Mouse (Mus musculus): ENCODE results near the gene Ica1. TPM values are rescaled to one million over a fixed set of nuclear protein-coding genes. Genes with fewer than 3 reads are reported as not detected.

The Ica1 gene
- polyA plus RNA-seq, 1 experiment from 2014 or later, result 28.2 TPM

GRCm38 (mm10) chr6:8765801-8766200, 12.5 kb downstream of the Ica1 start:
- H3K36me3 ChIP-seq, result no peaks in the 10 kb centered on the region
- WGBS, result 86% methylated on average over 3 of the region's 3 CpGs
- H3K9me3 ChIP-seq, result no peaks in the 10 kb centered on the region
- no peaks in the 10 kb centered on the region for H3K27me3 ChIP-seq (replicated peaks)
- H3K4me3 ChIP-seq (replicated peaks), result no peak overlapping the region
- H3K4me1 ChIP-seq, result no peaks in the 10 kb centered on the region
- no peak overlapping the region for H3K27ac ChIP-seq
- H3K4me2 ChIP-seq, result no peak overlapping the region
- no peak for ATAC-seq (ENCODE audit: insufficient read depth, low FRiP score, low read depth)
- no peak overlapping the region for H3K9ac ChIP-seq

DNA sequence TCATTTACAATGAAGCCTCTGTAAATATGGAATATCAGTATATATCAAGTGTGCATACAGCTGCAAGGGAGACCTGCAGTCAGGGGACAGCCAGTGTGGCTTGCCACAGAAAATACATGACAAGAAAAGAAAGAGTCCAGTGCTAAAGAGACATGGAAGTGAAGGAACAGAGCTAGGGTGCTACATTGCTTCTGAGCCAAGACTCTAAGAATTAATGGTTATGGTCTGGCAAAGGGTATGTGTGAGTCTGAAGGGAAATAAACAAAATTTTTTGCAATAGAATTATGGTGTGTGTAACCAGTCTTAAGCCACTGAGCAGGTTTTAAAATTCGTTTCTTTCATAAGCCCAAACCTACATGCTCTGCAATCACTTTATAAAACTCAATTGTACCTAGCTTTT, 13.2 kb downstream of the Ica1 start:
- 66% methylated on average over 1 of the region's 1 CpGs for WGBS
- H3K36me3 ChIP-seq, result no peaks in the 10 kb centered on the region
- H3K4me1 ChIP-seq, result no peaks in the 10 kb centered on the region
- H3K4me2 ChIP-seq, result no peak overlapping the region
- H3K4me3 ChIP-seq (replicated peaks), result no peak overlapping the region
- no peaks in the 10 kb centered on the region for H3K27me3 ChIP-seq (replicated peaks)
- H3K27ac ChIP-seq, result no peak overlapping the region
- ATAC-seq (ENCODE audit: insufficient read depth, low FRiP score, low read depth), result no peak
- no peaks in the 10 kb centered on the region for H3K9me3 ChIP-seq
- no peak overlapping the region for H3K9ac ChIP-seq

- ATAC-seq (ENCODE audit: insufficient read depth, low FRiP score, low read depth), result no peak
- Histone ChIP-seq H3K27ac (no peak overlapping the region), H3K9ac (no peak overlapping the region), H3K9me3 (no peaks in the 10 kb centered on the region), H3K4me1 (no peaks in the 10 kb centered on the region), H3K27me3 (replicated peaks) (no peaks in the 10 kb centered on the region), H3K4me2 (no peak overlapping the region), H3K36me3 (no peaks in the 10 kb centered on the region), H3K4me3 (replicated peaks) (no peak overlapping the region)
- 73% methylated on average over 5 of the region's 5 CpGs for WGBS
Measured at GRCm38 (mm10) chr6:8760708-8761294, 17.5 kb downstream of the Ica1 start.

- Histone ChIP-seq H3K36me3 (no peaks in the 10 kb centered on the region), H3K4me1 (no peaks in the 10 kb centered on the region), H3K4me3 (replicated peaks) (no peak overlapping the region), H3K27me3 (replicated peaks) (no peaks in the 10 kb centered on the region), H3K27ac (no peak overlapping the region), H3K4me2 (no peak overlapping the region), H3K9me3 (no peaks in the 10 kb centered on the region), H3K9ac (no peak overlapping the region)
- WGBS, result 91% methylated on average over 1 of the region's 1 CpGs
- ATAC-seq (ENCODE audit: insufficient read depth, low FRiP score, low read depth), result no peak
Measured at GRCm38 (mm10) chr6:8759901-8760300, 18.4 kb downstream of the Ica1 start.

- WGBS, result 44% methylated on average over 8 of the region's 8 CpGs
- H3K4me2 ChIP-seq, result no peak overlapping the region
- no peak overlapping the region for H3K4me3 ChIP-seq (replicated peaks)
- no peak overlapping the region for H3K9ac ChIP-seq
- no peak overlapping the region for H3K27ac ChIP-seq
- H3K4me1 ChIP-seq, result no peaks in the 10 kb centered on the region
- no peaks in the 10 kb centered on the region for H3K27me3 ChIP-seq (replicated peaks)
- no peaks in the 10 kb centered on the region for H3K9me3 ChIP-seq
- ATAC-seq (ENCODE audit: insufficient read depth, low FRiP score, low read depth), result peak; percentile 62; the same call in 1 of the 2 replicates
- no peaks in the 10 kb centered on the region for H3K36me3 ChIP-seq
Measured at GRCm38 (mm10) chr6:8755760-8756276, 22.5 kb downstream of the Ica1 start.

GRCm38 (mm10) chr6:8754486-8754885, 23.8 kb downstream of the Ica1 start:
- Histone ChIP-seq H3K36me3 (no peaks in the 10 kb centered on the region), H3K4me3 (replicated peaks) (no peak overlapping the region), H3K27ac (no peak overlapping the region), H3K4me2 (no peak overlapping the region), H3K4me1 (no peaks in the 10 kb centered on the region), H3K9me3 (no peaks in the 10 kb centered on the region), H3K9ac (no peak overlapping the region), H3K27me3 (replicated peaks) (no peaks in the 10 kb centered on the region)
- WGBS, result 85% methylated on average over 5 of the region's 5 CpGs
- no peak for ATAC-seq (ENCODE audit: insufficient read depth, low FRiP score, low read depth)

- H3K9me3 ChIP-seq, result no peaks in the 10 kb centered on the region
- peak overlapping the region; percentile 77; the same call in 1 of the 2 replicates for H3K27ac ChIP-seq
- no peaks in the 10 kb centered on the region for H3K36me3 ChIP-seq
- H3K27me3 ChIP-seq (replicated peaks), result no peaks in the 10 kb centered on the region
- H3K4me3 ChIP-seq (replicated peaks), result no peak overlapping the region
- WGBS, result 82% methylated on average over 2 of the region's 2 CpGs
- H3K9ac ChIP-seq, result no peak overlapping the region
- H3K4me2 ChIP-seq, result no peak overlapping the region
- ATAC-seq (ENCODE audit: insufficient read depth, low FRiP score, low read depth), result no peak
- no peaks in the 10 kb centered on the region for H3K4me1 ChIP-seq
Measured at GRCm38 (mm10) chr6:8753723-8754036, 24.6 kb downstream of the Ica1 start.

- Histone ChIP-seq H3K27me3 (replicated peaks) (no peaks in the 10 kb centered on the region), H3K9me3 (no peaks in the 10 kb centered on the region), H3K36me3 (no peaks in the 10 kb centered on the region), H3K27ac (peak overlapping the region; percentile 77), H3K4me1 (no peaks in the 10 kb centered on the region), H3K4me2 (peak overlapping the region; percentile 16; the same call in 1 of the 2 replicates), H3K9ac (no peak overlapping the region), H3K4me3 (replicated peaks) (no peak overlapping the region)
- WGBS, result 64% methylated on average over 6 of the region's 6 CpGs
- ATAC-seq (ENCODE audit: insufficient read depth, low FRiP score, low read depth), result peak; percentile 91
Measured at GRCm38 (mm10) chr6:8752984-8753722, 25.1 kb downstream of the Ica1 start.

DNA sequence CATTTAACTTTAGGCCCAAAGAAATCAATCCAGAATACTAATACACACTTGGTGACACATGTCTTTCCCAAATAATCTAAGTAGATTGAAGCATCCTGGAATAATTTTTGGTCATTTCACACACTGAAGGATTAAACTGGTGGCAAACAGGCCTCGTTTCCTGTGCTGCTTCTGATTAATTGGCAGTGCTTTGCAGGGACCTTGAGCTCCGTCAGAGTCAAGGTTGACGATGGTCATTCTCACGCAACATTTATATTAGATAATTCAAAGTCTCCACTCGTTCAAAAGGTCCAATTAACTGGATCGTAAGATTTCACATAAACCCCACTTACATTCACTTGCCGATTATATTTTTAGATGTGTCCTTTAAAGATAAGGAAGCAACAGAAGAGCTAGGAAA, 33.4 kb downstream of the Ica1 start:
- Histone ChIP-seq H3K4me2 (no peak overlapping the region), H3K36me3 (no peaks in the 10 kb centered on the region), H3K4me1 (no peaks in the 10 kb centered on the region), H3K4me3 (replicated peaks) (no peak overlapping the region), H3K27me3 (replicated peaks) (no peaks in the 10 kb centered on the region), H3K9ac (no peak overlapping the region), H3K9me3 (no peaks in the 10 kb centered on the region), H3K27ac (no peak overlapping the region)
- WGBS, result 77% methylated on average over 7 of the region's 7 CpGs
- no peak for ATAC-seq (ENCODE audit: insufficient read depth, low FRiP score, low read depth)

GRCm38 (mm10) chr6:8744273-8744785, 34.0 kb downstream of the Ica1 start:
- Histone ChIP-seq H3K9ac (no peak overlapping the region), H3K4me1 (no peaks in the 10 kb centered on the region), H3K4me3 (replicated peaks) (no peak overlapping the region), H3K4me2 (no peak overlapping the region), H3K27ac (no peak overlapping the region), H3K27me3 (replicated peaks) (no peaks in the 10 kb centered on the region), H3K9me3 (no peaks in the 10 kb centered on the region), H3K36me3 (no peaks in the 10 kb centered on the region)
- WGBS, result 88% methylated on average over 4 of the region's 4 CpGs
- no peak for ATAC-seq (ENCODE audit: insufficient read depth, low FRiP score, low read depth)

DNA sequence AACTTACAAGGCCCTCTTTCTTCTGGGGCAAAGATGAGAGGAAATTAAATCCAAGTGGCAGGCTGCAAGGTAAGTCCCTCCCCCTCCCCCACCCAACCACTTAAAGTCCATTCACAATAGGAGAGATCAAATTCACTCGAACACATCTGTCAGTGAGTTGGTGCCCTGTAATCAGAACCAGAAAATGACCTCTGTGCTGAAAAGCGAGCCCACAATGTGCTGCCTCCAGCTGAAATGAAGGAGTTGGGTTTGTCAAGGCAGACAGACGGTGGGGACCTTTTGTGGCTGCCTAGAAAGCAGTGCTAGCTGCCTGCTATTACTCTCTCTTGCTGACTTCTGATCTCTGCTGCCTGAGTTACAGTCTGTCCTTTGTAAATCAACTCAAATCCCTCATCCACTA, 35.8 kb downstream of the Ica1 start:
- no peak for ATAC-seq (ENCODE audit: insufficient read depth, low FRiP score, low read depth)
- Histone ChIP-seq H3K27ac (no peak overlapping the region), H3K9ac (no peak overlapping the region), H3K36me3 (no peaks in the 10 kb centered on the region), H3K4me3 (replicated peaks) (no peak overlapping the region), H3K4me1 (no peaks in the 10 kb centered on the region), H3K9me3 (no peaks in the 10 kb centered on the region), H3K27me3 (replicated peaks) (no peaks in the 10 kb centered on the region), H3K4me2 (no peak overlapping the region)
- WGBS, result 45% methylated on average over 3 of the region's 3 CpGs

DNA sequence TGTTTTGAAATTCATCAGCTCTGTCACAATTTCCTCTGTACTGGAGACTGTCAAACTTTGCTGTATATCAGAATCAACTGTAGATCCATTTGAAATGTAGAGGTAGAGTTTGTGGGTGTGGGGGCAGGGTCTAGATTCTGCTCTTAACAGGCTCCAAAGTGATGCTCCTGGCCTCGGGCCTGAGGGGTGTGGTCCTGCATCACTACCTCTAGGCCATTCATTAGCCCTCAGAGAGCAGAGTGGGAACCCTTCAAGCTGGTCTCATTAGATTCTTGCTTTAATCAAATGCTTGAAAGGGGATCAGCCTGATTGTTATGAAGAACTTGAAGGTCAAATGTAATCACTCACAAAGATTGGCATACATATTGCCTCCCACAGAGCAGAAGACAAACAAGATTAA, 36.6 kb downstream of the Ica1 start:
- Histone ChIP-seq H3K4me3 (replicated peaks) (no peak overlapping the region), H3K36me3 (no peaks in the 10 kb centered on the region)
- 13% methylated on average over 1 of the region's 1 CpGs for WGBS

More for the DNA sequence above, 36.6 kb downstream of the Ica1 start:
- no peak overlapping the region for H3K4me2 ChIP-seq
- H3K9me3 ChIP-seq, result no peaks in the 10 kb centered on the region
- H3K27ac ChIP-seq, result no peak overlapping the region
- H3K27me3 ChIP-seq (replicated peaks), result no peaks in the 10 kb centered on the region
- ATAC-seq (ENCODE audit: insufficient read depth, low FRiP score, low read depth), result no peak
- H3K9ac ChIP-seq, result no peak overlapping the region
- H3K4me1 ChIP-seq, result no peaks in the 10 kb centered on the region
